Mouse (Mus musculus) gastrocnemius, postnatal 36 days (tissue): ENCODE measurements around the gene Pcna. TPM values are rescaled to one million over a fixed set of nuclear protein-coding genes. Genes with fewer than 3 reads are reported as not detected.
"Not testable (repeated sequence)": the region's sequence is repeated elsewhere in the genome, so short reads cannot be mapped to it uniquely, and the experiment has no call there.

ENCODE experiments used
- DNase-seq, 2 experiments: peaks; one replicate each; pipeline ENCODE4 v3.0.0; 2022
- intact Hi-C: fragments of 180-260 bp; cut with DNase I; formaldehyde crosslinking; loops from one replicate; pipeline ENCODE4 v1.15.1; 2025
- total RNA-seq, 2 experiments: library from RNA; stranded (reverse); gene quantifications; 2 replicates each; pipeline ENCODE4 v1.2.3; 2021

Pcna gene
- total RNA-seq, 2 experiments from 2014 or later: 19.7 to 20.7 TPM

- DNase-seq: no peak
- intact Hi-C loops: loop anchor here (5.0 to 10.0 kb wide), 2 partner anchors 101 to 419 kb away; no protein-coding TSS in a partner anchor
Measured at GRCm38 (mm10) chr2:132243370-132243769, 9.7 kb downstream of the Pcna start.

- peak; percentile 32 to 36 for DNase-seq
- intact Hi-C loops: loop anchor here (5.0 to 10.0 kb wide), 2 partner anchors 98 to 416 kb away; no protein-coding TSS in a partner anchor
Measured at GRCm38 (mm10) chr2:132240457-132240856, 12.7 kb downstream of the Pcna start.

- DNase-seq: not testable (repeated sequence)
- intact Hi-C loops: loop anchor here (5.0 kb wide), 1 partner anchor 257 kb away; no protein-coding TSS in a partner anchor
Measured at GRCm38 (mm10) chr2:132239434-132239833, 13.7 kb downstream of the Pcna start.

- intact Hi-C loops: loop anchor here (5.0 kb wide), 1 partner anchor 254 kb away; no protein-coding TSS in a partner anchor
- no peak for DNase-seq
Measured at GRCm38 (mm10) chr2:132235975-132236374, 17.1 kb downstream of the Pcna start.

- DNase-seq: no peak
- intact Hi-C loops: loop anchor here (5.0 kb wide), 1 partner anchor 253 kb away; no protein-coding TSS in a partner anchor
Measured at GRCm38 (mm10) chr2:132235291-132235690, 17.8 kb downstream of the Pcna start.

- no peak for DNase-seq
- intact Hi-C loops: no loop called here
Measured at GRCm38 (mm10) chr2:132233985-132234765, 18.9 kb downstream of the Pcna start.

GRCm38 (mm10) chr2:132232413-132232945, 20.6 kb downstream of the Pcna start:
- DNase-seq: no peak
- intact Hi-C loops: no loop called here

GRCm38 (mm10) chr2:132224359-132224758, 28.8 kb downstream of the Pcna start:
- intact Hi-C loops: no loop called here

GRCm38 (mm10) chr2:132221611-132222073, 31.5 kb downstream of the Pcna start:
- intact Hi-C loops: no loop called here

More at GRCm38 (mm10) chr2:132224359-132224758, 28.8 kb downstream of the Pcna start:
- no peak for DNase-seq

GRCm38 (mm10) chr2:132211995-132212656, 41.0 kb downstream of the Pcna start:
- intact Hi-C loops: no loop called here
- peak; percentile 60 to 69 for DNase-seq

More at GRCm38 (mm10) chr2:132221611-132222073, 31.5 kb downstream of the Pcna start:
- peak in 1 of 2 experiments; percentile 21 for DNase-seq

- intact Hi-C loops: no loop called here
Measured at GRCm38 (mm10) chr2:132210806-132211312, 42.3 kb downstream of the Pcna start.

GRCm38 (mm10) chr2:132208246-132208881, 44.8 kb downstream of the Pcna start:
- intact Hi-C loops: no loop called here

More at GRCm38 (mm10) chr2:132210806-132211312, 42.3 kb downstream of the Pcna start:
- no peak for DNase-seq

GRCm38 (mm10) chr2:132206316-132206881, 46.7 kb downstream of the Pcna start:
- DNase-seq: no peak
- intact Hi-C loops: no loop called here

More at GRCm38 (mm10) chr2:132208246-132208881, 44.8 kb downstream of the Pcna start:
- no peak for DNase-seq

GRCm38 (mm10) chr2:132205549-132205948, 47.6 kb downstream of the Pcna start:
- intact Hi-C loops: no loop called here
- no peak for DNase-seq

- no peak for DNase-seq
Measured at GRCm38 (mm10) chr2:132203773-132204172, 49.3 kb downstream of the Pcna start.

GRCm38 (mm10) chr2:132203186-132203585, 49.9 kb downstream of the Pcna start:
- intact Hi-C loops: no loop called here
- no peak for DNase-seq

More at GRCm38 (mm10) chr2:132203773-132204172, 49.3 kb downstream of the Pcna start:
- intact Hi-C loops: no loop called here
